Mouse (Mus musculus) heart, embryonic 12.5 days (tissue): ENCODE results near the gene Dennd2c. TPM values are rescaled to one million over a fixed set of nuclear protein-coding genes. Genes with fewer than 3 reads are reported as not detected.

Experiments used
- ATAC-seq: fragments of 200-750 bp; cut with Nextera tagmentation; 2 replicates; pipeline ENCODE4 v1.8.0; 2017; ENCODE audit warnings: moderate TSS enrichment, moderate library complexity; ENCODE audit not compliant: insufficient number of reproducible peaks, low FRiP score
- H3K27ac ChIP-seq: fragments of 300-500 bp; sonication (generic); 2 replicates; pipeline ENCODE4 v1.5.1; 2016; ENCODE audit warnings: mild to moderate bottlenecking, moderate library complexity; ENCODE audit not compliant: poor library complexity, severe bottlenecking
- H3K27me3 ChIP-seq: fragments of 300-500 bp; sonication (generic); replicated peaks from 2 replicates; pipeline ENCODE4 v1.6.1; 2016; ENCODE audit warnings: mild to moderate bottlenecking, moderate library complexity
- H3K36me3 ChIP-seq: fragments of 300-500 bp; sonication (generic); 2 replicates; pipeline ENCODE4 v1.6.1; 2016; ENCODE audit warnings: mild to moderate bottlenecking, moderate library complexity
- H3K4me1 ChIP-seq: fragments of 300-500 bp; sonication (generic); replicated peaks from 2 replicates; pipeline ENCODE4 v1.6.1; 2016; ENCODE audit warnings: mild to moderate bottlenecking
- H3K4me2 ChIP-seq: fragments of 300-500 bp; sonication (generic); 2 replicates; pipeline ENCODE4 v1.6.1; 2016; ENCODE audit warnings: mild to moderate bottlenecking, moderate library complexity
- H3K4me3 ChIP-seq: fragments of 300-500 bp; sonication (generic); 2 replicates; pipeline ENCODE4 v1.5.1; 2016; ENCODE audit warnings: mild to moderate bottlenecking
- H3K9ac ChIP-seq: fragments of 300-500 bp; sonication (generic); 2 replicates; pipeline ENCODE4 v1.6.1; 2016; ENCODE audit warnings: mild to moderate bottlenecking, moderate library complexity
- H3K9me3 ChIP-seq: fragments of 300-500 bp; sonication (generic); replicated peaks from 2 replicates; pipeline ENCODE4 v1.6.1; 2016; ENCODE audit warnings: mild to moderate bottlenecking, moderate library complexity
- WGBS: fragments of 180-500 bp; shearing (Covaris S2); methylation state at CpG from one replicate; pipeline ENCODE4 v1.1.7; 2016; 5-methylcytosine and 5-hydroxymethylcytosine counted together
- polyA plus RNA-seq: library from polyadenylated mRNA; unstranded; fragments of >200 nt; fragmentation: Nextera tagmentation; extraction: Ambion mirVana; gene quantifications from 2 replicates; pipeline ENCODE4 v1.2.1, GENCODE M21; 2016

Gene Dennd2c
- polyA plus RNA-seq, 1 experiment from 2014 or later: 5.1 TPM

DNA sequence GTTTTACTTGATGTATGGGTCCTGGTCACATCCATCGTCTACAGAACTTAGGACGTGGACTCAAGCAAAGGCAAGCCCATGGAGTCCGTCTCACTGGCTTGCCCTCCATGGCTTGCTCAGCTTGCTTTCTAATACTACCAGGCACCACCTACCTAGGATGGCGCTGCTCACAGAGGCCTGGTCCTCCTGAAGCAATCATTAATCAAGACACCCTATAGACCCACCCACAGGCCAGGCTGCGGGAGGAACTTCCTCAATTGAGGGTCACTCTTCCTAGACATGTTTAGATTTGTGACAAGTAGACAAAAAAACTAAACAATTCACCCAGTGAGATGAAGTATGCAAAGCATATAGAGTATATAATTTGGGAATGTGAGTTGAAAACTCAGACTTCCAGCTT lies 9.8 kb downstream of the Dennd2c start:
- peaks cover 6% of the 10 kb centered on the region; the same call in 1 of the 2 replicates for H3K4me1 ChIP-seq
- H3K4me3 ChIP-seq: no peak overlapping the region
- WGBS: 74% methylated on average over 5 of the region's 5 CpGs
- H3K4me2 ChIP-seq: no peak overlapping the region
- no peak overlapping the region for H3K9ac ChIP-seq
- H3K27ac ChIP-seq: no peak overlapping the region
- H3K27me3 ChIP-seq: 0 out of 2 replicates have a peak, but pooled peaks cover 4% of the 10 kb centered on the region
- H3K9me3 ChIP-seq: no peaks in the 10 kb centered on the region
- H3K36me3 ChIP-seq: no peaks in the 10 kb centered on the region
- no peak for ATAC-seq

DNA sequence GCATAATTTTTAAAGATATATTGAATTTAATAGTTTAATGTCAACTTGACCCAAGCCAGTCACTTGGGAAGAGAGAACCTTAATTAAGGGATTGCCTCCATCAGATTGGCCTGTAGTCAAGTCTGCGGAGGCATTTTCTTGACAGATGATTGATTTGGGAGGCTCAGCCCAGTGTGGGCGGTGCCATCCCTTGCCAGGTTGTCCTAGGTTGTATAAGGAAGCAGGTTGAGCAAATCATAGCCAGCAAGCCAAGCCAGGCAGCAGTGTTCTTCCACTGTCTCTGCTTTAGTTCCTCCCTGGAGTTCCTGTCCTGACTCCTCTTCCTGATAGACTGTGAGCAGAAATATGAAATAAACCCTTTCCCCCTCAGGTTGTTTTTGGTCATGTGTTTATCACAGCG lies 21.2 kb downstream of the Dennd2c start:
- Histone ChIP-seq H3K36me3 (0 out of 2 replicates have a peak, but pooled peaks cover 3% of the 10 kb centered on the region), H3K9me3 (no peaks in the 10 kb centered on the region), H3K27me3 (no peaks in the 10 kb centered on the region), H3K27ac (no peak overlapping the region), H3K4me1 (no peaks in the 10 kb centered on the region), H3K4me2 (no peak overlapping the region), H3K4me3 (no peak overlapping the region), H3K9ac (no peak overlapping the region)
- no peak for ATAC-seq
- 77% methylated on average over 3 of the region's 3 CpGs for WGBS

- 0 out of 2 replicates have a peak, but pooled peaks cover 3% of the 10 kb centered on the region for H3K36me3 ChIP-seq
- H3K27ac ChIP-seq: no peak overlapping the region
- WGBS: 93% methylated on average over 3 of the region's 3 CpGs
- H3K4me2 ChIP-seq: no peak overlapping the region
- H3K27me3 ChIP-seq: no peaks in the 10 kb centered on the region
- no peak overlapping the region for H3K4me3 ChIP-seq
- H3K9me3 ChIP-seq: no peaks in the 10 kb centered on the region
- H3K9ac ChIP-seq: no peak overlapping the region
- peaks cover 15% of the 10 kb centered on the region for H3K4me1 ChIP-seq
- ATAC-seq: no peak
These were observed 23.7 kb downstream of the Dennd2c start for GRCm38 (mm10) chr3:103126138-103126537.

DNA sequence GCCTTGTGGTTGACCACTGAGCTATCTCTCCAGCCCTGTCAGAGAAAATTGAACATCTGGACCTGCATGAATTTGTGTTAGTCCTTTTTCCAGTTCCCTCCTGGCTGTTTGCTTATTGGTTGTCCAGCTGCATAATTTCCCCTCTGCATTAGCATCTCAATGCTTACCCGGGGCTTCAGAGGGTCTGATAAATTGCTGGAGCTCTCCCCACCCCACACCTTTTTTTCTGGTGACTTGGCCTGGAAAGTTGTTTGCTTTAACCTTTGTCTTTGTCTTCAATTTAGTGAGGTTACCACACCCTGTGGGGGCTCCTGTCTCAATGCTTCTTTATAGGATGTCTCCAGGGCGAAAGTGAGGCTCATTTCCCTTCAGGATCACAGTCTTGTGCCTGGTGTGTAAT lies 24.8 kb downstream of the Dennd2c start:
- H3K27me3 ChIP-seq: no peaks in the 10 kb centered on the region
- no peak overlapping the region for H3K27ac ChIP-seq
- H3K9me3 ChIP-seq: no peaks in the 10 kb centered on the region
- H3K36me3 ChIP-seq: 0 out of 2 replicates have a peak, but pooled peaks cover 3% of the 10 kb centered on the region
- H3K4me1 ChIP-seq: peaks cover 19% of the 10 kb centered on the region
- 59% methylated on average over 2 of the region's 2 CpGs for WGBS
- no peak overlapping the region for H3K4me3 ChIP-seq
- no peak overlapping the region for H3K9ac ChIP-seq
- H3K4me2 ChIP-seq: no peak overlapping the region
- ATAC-seq: no peak

GRCm38 (mm10) chr3:103127721-103128120 lies 25.3 kb downstream of the Dennd2c start:
- no peak for ATAC-seq
- 81% methylated on average over 5 of the region's 5 CpGs for WGBS
- H3K4me2 ChIP-seq: no peak overlapping the region
- peaks cover 8% of the 10 kb centered on the region for H3K36me3 ChIP-seq
- H3K4me3 ChIP-seq: no peak overlapping the region
- H3K9ac ChIP-seq: no peak overlapping the region
- H3K4me1 ChIP-seq: peaks cover 19% of the 10 kb centered on the region
- H3K27ac ChIP-seq: no peak overlapping the region
- no peaks in the 10 kb centered on the region for H3K9me3 ChIP-seq
- no peaks in the 10 kb centered on the region for H3K27me3 ChIP-seq

GRCm38 (mm10) chr3:103128251-103128650 lies 25.8 kb downstream of the Dennd2c start:
- Histone ChIP-seq H3K4me3 (no peak overlapping the region), H3K4me2 (no peak overlapping the region), H3K36me3 (peaks cover 8% of the 10 kb centered on the region), H3K27ac (peak overlapping the region; percentile 79; the same call in 1 of the 2 replicates), H3K27me3 (no peaks in the 10 kb centered on the region), H3K9ac (no peak overlapping the region), H3K9me3 (no peaks in the 10 kb centered on the region), H3K4me1 (peaks cover 19% of the 10 kb centered on the region)
- 63% methylated on average over 4 of the region's 4 CpGs for WGBS
- no peak for ATAC-seq

DNA sequence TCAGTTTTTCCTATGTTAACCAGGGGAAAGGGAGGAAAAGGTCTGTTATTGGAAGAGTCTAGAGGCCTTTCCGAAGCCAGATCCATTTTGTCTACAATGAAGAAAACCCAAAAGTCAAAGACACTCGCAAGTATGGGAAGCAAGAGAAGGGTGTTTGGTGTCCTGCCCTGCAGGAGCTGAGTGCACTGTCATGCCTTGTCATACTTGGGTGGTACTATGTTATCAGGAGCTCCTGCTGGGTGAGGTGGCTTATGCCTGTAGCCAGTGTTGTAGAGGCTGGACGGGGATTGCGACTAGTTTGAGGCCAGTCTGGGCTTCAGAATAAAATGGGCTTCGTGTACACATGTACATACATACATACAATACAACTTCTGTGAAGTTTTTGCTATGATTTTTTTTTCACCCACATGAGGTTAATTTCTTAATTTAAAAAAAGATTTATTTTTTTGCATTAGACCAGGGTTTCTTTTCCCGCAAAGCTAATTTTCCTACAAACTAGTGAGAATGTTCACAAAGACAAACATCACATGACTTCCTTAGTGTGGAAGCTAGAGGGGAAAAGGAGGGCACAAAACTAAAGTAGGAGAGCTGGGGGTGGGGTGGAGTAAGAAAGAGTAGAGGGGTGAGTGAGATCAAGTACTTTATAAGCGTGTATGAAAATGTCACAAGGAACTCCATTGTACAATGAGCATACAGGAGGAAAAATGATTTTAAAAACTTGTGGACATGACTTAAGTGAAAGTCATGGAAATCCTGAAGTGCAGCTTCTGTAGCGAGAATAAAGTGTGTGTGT lies 27.2 kb downstream of the Dennd2c start:
- peaks cover 19% of the 10 kb centered on the region for H3K4me1 ChIP-seq
- WGBS: 58% methylated on average over 8 of the region's 8 CpGs
- H3K4me2 ChIP-seq: peak overlapping the region; percentile 55
- peak overlapping the region; percentile 79 for H3K27ac ChIP-seq
- no peak overlapping the region for H3K9ac ChIP-seq
- H3K9me3 ChIP-seq: no peaks in the 10 kb centered on the region
- ATAC-seq: peak; percentile 96
- H3K4me3 ChIP-seq: no peak overlapping the region
- H3K36me3 ChIP-seq: peaks cover 8% of the 10 kb centered on the region
- no peaks in the 10 kb centered on the region for H3K27me3 ChIP-seq

- peak; percentile 90 for ATAC-seq
- Histone ChIP-seq H3K9me3 (no peaks in the 10 kb centered on the region), H3K4me1 (peaks cover 19% of the 10 kb centered on the region), H3K36me3 (peaks cover 5% of the 10 kb centered on the region), H3K27me3 (no peaks in the 10 kb centered on the region), H3K9ac (peak overlapping the region; percentile 10; the same call in 1 of the 2 replicates), H3K27ac (peak overlapping the region; percentile 79), H3K4me3 (peak overlapping the region; percentile 19), H3K4me2 (peak overlapping the region; percentile 55)
- WGBS: 27% methylated on average over 6 of the region's 6 CpGs
These were observed 27.9 kb downstream of the Dennd2c start for GRCm38 (mm10) chr3:103130236-103130751.

GRCm38 (mm10) chr3:103133098-103133497 lies 30.7 kb downstream of the Dennd2c start:
- Histone ChIP-seq H3K4me2 (no peak overlapping the region), H3K9me3 (no peaks in the 10 kb centered on the region), H3K27me3 (no peaks in the 10 kb centered on the region), H3K4me1 (peaks cover 19% of the 10 kb centered on the region), H3K36me3 (peaks cover 5% of the 10 kb centered on the region), H3K27ac (no peak overlapping the region), H3K4me3 (no peak overlapping the region), H3K9ac (no peak overlapping the region)
- 87% methylated on average over 10 of the region's 10 CpGs for WGBS
- ATAC-seq: no peak

DNA sequence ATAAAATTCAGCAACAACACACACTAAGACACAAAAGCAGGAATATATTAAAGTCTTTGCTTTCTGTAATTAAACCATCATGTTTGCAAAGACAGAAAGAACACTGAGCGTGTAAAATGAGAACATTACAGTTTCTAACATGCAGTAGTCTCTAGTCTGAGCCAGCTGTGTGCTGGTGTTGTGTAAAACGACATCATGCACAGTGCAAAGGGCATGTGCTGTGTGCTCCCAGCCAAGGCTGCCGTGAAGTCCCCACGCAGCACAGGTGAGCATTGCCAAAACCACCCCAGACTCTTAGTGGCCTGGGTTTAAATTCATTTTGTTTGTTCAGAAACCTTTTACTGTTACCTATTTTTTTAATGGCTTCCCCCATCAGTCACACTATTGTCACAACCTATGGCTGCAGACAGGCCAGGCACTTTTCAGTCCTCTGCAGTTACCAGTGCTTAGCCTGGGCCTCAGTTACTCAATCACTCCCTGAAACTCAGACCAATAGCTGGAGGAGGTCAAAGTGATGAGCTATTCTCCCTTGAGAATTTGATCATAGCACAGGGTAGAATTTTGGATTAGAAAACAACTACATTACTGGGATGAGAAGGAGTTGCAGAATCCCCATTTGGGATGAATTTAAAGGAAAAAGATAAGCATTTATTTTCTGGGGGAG lies 34.1 kb downstream of the Dennd2c start:
- Histone ChIP-seq H3K9me3 (no peaks in the 10 kb centered on the region), H3K36me3 (peaks cover 5% of the 10 kb centered on the region), H3K27me3 (no peaks in the 10 kb centered on the region), H3K27ac (no peak overlapping the region), H3K4me2 (no peak overlapping the region), H3K4me3 (no peak overlapping the region), H3K4me1 (peaks cover 14% of the 10 kb centered on the region), H3K9ac (no peak overlapping the region)
- WGBS: 86% methylated on average over 4 of the region's 4 CpGs
- no peak for ATAC-seq

GRCm38 (mm10) chr3:103139047-103139446 lies 36.6 kb downstream of the Dennd2c start:
- Histone ChIP-seq H3K4me1 (peaks cover 13% of the 10 kb centered on the region), H3K9me3 (no peaks in the 10 kb centered on the region), H3K36me3 (0 out of 2 replicates have a peak, but pooled peaks cover 5% of the 10 kb centered on the region), H3K27ac (peak overlapping the region; percentile 30; the same call in 1 of the 2 replicates), H3K4me3 (no peak overlapping the region), H3K27me3 (no peaks in the 10 kb centered on the region), H3K4me2 (peak overlapping the region; percentile 54), H3K9ac (no peak overlapping the region)
- 54% methylated on average over 8 of the region's 8 CpGs for WGBS
- ATAC-seq: peak; percentile 58; the same call in 1 of the 2 replicates
